Mouse (Mus musculus): ENCODE data around the gene Fam20c. TPM values are rescaled to one million over a fixed set of nuclear protein-coding genes. Genes with fewer than 3 reads are reported as not detected.

The Fam20c gene
- polyA plus RNA-seq (2015; fragmentation: Nextera tagmentation; extraction: Ambion mirVana) = 4.3 and 4.5 TPM in 2 replicates

DNA sequence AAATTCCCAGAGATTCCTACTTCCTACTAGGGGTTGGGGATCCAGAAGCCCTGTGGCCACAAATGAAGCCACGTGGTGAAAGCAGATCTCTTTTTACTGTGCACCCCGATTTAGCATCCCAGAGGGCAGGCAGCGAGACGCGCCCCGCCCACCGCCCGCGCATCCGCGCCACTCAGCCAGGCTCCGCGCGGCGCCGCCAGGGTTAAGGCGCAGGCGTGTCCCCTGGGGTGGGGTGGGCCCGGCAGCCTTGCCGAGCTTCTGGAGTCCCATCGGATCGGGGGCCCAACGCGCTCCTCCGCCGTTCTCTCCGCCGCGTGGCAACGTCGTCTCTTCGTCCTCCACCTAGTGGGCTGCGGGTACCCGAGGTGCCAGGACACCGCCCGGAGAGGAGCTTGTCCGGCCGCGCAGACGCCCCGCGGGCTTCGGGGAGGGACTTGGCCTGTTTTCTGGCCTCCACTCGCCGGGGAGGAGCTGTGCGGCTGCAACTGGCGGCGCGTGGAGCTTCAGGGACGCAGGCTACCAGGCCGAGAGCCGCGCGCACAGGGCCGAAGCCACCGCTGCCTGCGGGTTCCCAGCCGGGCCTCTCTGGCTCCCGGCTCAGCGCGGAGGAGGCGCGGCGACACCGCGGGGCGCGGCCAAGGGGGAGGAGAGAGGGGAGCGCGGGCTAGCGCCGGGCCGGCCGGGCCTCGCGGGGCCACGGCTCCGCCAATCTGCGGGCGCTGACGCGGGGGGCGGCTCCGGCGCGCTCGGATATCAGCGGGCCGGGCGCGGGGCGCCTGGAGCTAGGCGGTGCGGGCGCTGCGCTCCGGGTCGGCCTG lies at the start of gene Fam20c:
Gene Fam20c, plus strand, starts transcription at position 212 of the 818 bp plus-strand sequence.
- peak within 1 kb of the TSS; percentile 98 for H3K4me2 ChIP-seq (replicated peaks)
- no peaks in the 10 kb centered on the region for H3K36me3 ChIP-seq
- peak within 1 kb of the TSS; percentile 76 for H3K9ac ChIP-seq
- H3K4me1 ChIP-seq = peaks cover 35% of the 10 kb centered on the region
- peak; percentile 85 for ATAC-seq (ENCODE audit: low FRiP score, low read depth)
- WGBS = under 1% methylated on average over 98 of the region's 98 CpGs
- H3K27ac ChIP-seq = peak within 1 kb of the TSS; percentile 65
- peaks cover 87% of the 10 kb centered on the region for H3K27me3 ChIP-seq
- H3K4me3 ChIP-seq = peak within 1 kb of the TSS; percentile 63
- no peaks in the 10 kb centered on the region for H3K9me3 ChIP-seq

DNA sequence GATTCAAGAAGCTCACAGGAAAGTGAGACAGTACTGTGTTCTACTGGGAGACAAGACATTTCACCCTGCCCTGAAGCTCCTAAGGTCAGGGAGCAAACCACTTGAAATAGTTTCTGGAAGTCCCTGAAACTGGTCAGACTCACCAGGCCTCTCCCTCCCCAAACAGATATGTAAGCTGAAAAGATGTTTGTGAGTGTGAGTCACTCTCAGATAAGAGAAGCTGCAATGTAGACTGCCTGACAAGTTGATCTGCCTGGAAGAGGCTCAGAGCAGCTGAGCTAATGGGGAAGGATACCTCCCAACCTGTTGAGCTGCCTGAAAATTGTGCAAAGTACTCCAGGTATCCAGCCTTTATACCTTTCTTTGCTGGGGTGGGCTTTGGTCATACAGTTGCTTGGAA lies 46.9 kb upstream of the Fam20c start:
- Histone ChIP-seq H3K9ac (no peak overlapping the region), H3K4me1 (no peaks in the 10 kb centered on the region), H3K4me2 (replicated peaks) (no peak overlapping the region), H3K27me3 (no peaks in the 10 kb centered on the region), H3K9me3 (0 out of 2 replicates have a peak, but pooled peaks cover 6% of the 10 kb centered on the region), H3K36me3 (no peaks in the 10 kb centered on the region), H3K27ac (no peak overlapping the region), H3K4me3 (no peak overlapping the region)
- ATAC-seq (ENCODE audit: low FRiP score, low read depth) = no peak

DNA sequence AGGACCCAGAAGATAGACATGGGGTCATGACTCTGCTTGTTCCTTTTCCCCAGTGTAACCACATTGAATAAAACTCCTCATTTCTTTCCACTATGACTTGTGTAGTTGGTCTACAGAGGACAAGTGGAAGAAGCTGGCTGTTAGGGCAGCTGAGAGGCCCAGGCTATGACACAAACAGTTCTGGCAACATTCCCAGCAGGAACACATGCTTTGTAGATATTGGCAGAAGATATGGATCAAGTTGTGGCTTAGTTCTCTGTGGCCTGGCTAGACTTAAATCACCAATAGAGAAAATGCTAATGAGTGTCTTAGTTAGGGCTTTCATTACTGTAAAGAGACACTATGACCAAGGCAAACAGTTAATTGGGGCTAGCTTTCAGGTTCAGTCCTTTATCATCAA lies 45.7 kb upstream of the Fam20c start:
- Histone ChIP-seq H3K9me3 (0 out of 2 replicates have a peak, but pooled peaks cover 7% of the 10 kb centered on the region), H3K4me1 (no peaks in the 10 kb centered on the region), H3K9ac (no peak overlapping the region), H3K36me3 (no peaks in the 10 kb centered on the region), H3K27ac (no peak overlapping the region), H3K27me3 (no peaks in the 10 kb centered on the region), H3K4me2 (replicated peaks) (no peak overlapping the region), H3K4me3 (no peak overlapping the region)
- no peak for ATAC-seq (ENCODE audit: low FRiP score, low read depth)

DNA sequence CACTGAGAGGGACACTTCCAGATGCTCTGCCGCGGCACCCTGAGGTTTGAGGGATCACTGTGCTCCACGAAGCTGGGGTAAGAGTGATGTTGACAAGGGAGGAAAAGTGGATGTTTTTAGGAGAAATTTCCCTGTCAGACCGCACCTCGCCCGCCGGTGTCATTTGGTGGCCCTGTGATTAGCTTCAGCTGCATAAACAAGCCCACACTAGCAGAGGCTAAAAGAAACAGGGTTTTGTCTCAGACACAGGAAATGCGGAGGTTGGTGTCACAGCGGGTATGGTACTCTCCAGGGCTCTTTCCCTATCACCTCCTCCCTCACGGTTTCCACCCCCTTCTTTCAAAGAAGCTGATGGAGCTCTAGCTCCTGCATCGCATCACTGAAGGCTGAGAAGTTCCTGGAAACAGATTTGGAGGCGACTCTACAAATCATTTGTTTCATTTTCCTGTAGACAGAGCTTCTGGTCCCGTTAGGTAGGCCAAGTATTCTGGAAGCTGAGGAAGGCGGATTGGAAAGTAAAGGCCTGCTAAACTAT lies 38.7 kb upstream of the Fam20c start:
- H3K36me3 ChIP-seq = no peaks in the 10 kb centered on the region
- H3K9ac ChIP-seq = no peak overlapping the region
- no peak overlapping the region for H3K27ac ChIP-seq
- no peak overlapping the region for H3K4me2 ChIP-seq (replicated peaks)
- 0 out of 2 replicates have a peak, but pooled peaks cover 2% of the 10 kb centered on the region for H3K27me3 ChIP-seq
- ATAC-seq (ENCODE audit: low FRiP score, low read depth) = no peak
- H3K4me3 ChIP-seq = no peak overlapping the region
- 22% methylated on average over 14 of the region's 14 CpGs for WGBS
- peaks cover 3% of the 10 kb centered on the region; the same call in 1 of the 2 replicates for H3K4me1 ChIP-seq
- 0 out of 2 replicates have a peak, but pooled peaks cover 3% of the 10 kb centered on the region for H3K9me3 ChIP-seq

DNA sequence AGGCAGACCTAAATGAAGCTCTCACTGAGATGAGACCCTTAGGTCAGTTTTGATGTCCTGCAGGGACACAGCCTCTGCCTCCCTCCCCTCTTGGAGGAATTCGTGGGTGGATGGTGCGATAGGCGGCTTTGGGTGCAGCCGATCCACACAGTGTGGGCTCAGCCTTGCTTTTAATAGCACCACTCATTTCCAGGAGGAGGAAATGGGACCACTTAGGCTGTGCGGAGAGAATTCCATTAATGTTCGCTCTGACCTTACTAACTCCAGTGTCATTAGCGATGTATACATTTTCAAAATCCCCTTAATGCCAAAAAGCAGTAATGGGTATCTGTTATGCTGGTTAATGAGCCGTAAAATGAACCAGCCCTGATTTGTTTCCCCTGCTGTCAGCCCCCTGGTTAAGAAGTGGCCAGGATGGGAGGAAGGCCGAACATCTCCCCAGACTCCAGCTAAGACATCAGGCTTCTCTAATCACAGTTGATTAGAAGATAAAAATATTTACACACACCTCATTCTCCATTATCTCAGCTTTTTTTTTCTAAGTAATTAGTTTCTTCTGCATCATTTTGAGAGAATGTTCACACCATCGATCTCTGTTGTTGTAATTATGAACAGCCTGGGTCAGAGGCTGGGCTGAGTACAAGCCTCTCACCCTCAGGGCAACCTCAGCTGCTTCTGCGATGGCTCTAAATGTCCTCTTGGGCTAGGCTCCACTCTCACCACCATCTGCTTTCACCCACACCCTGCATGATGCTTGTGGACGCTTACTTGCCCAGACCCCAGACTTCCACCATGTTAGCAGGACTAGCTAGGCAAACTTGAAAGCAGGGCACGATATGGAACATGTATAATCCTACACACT lies 33.8 kb upstream of the Fam20c start:
- no peak overlapping the region for H3K4me3 ChIP-seq
- WGBS = 34% methylated on average over 13 of the region's 13 CpGs
- H3K9me3 ChIP-seq = no peaks in the 10 kb centered on the region
- peaks cover 3% of the 10 kb centered on the region; the same call in 1 of the 2 replicates for H3K4me1 ChIP-seq
- no peaks in the 10 kb centered on the region for H3K36me3 ChIP-seq
- no peak overlapping the region for H3K9ac ChIP-seq
- ATAC-seq (ENCODE audit: low FRiP score, low read depth) = no peak
- H3K27ac ChIP-seq = no peak overlapping the region
- H3K4me2 ChIP-seq (replicated peaks) = no peak overlapping the region
- 0 out of 2 replicates have a peak, but pooled peaks cover 2% of the 10 kb centered on the region for H3K27me3 ChIP-seq

DNA sequence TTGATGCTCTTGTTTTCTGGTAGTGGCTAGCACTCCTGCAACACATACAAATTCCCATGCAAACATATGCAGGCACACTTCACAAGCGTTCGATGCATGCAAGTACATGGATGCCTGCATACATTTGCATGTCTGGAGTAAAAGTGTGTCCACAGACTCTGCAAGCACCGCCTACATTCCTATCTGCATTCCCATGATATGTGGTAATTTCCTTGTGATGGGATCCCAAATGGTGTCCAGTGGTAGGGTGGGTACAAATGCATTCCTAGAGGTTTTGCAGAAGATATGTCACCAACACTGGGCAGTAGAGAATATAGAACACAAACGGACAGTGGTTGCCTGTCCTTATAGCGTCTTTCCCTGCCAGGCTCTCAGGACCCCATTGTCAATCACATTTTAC lies 29.9 kb upstream of the Fam20c start:
- Histone ChIP-seq H3K4me3 (no peak overlapping the region), H3K36me3 (no peaks in the 10 kb centered on the region), H3K27ac (no peak overlapping the region), H3K4me1 (peaks cover 3% of the 10 kb centered on the region; the same call in 1 of the 2 replicates), H3K4me2 (replicated peaks) (no peak overlapping the region), H3K9ac (no peak overlapping the region), H3K9me3 (no peaks in the 10 kb centered on the region), H3K27me3 (0 out of 2 replicates have a peak, but pooled peaks cover 2% of the 10 kb centered on the region)
- WGBS = 84% methylated on average over 5 of the region's 5 CpGs
- no peak for ATAC-seq (ENCODE audit: low FRiP score, low read depth)

DNA sequence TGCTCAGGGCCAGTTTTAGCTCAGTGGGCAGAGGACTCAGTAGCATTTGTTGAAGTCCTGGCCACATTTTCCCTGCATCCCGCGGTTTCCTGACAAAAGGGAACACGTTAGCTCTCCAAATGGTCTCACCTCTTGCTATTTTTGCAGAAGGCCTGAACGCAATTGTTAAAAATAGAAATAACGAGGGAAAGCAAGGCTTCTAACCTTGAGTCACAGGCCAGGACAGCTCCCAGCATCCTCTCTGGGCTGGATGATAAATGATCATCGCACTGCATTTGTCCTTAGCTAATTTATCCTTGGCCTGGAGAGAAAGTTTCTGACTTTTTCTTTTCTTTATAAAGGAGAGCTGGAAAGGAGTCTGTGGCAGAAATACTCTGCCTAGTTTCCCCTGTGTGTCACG lies 29.2 kb upstream of the Fam20c start:
- Histone ChIP-seq H3K4me1 (peaks cover 2% of the 10 kb centered on the region; the same call in 1 of the 2 replicates), H3K36me3 (no peaks in the 10 kb centered on the region), H3K27ac (no peak overlapping the region), H3K9me3 (no peaks in the 10 kb centered on the region), H3K27me3 (no peaks in the 10 kb centered on the region), H3K9ac (no peak overlapping the region), H3K4me3 (no peak overlapping the region), H3K4me2 (replicated peaks) (no peak overlapping the region)
- no peak for ATAC-seq (ENCODE audit: low FRiP score, low read depth)
- WGBS = 55% methylated on average over 7 of the region's 7 CpGs

DNA sequence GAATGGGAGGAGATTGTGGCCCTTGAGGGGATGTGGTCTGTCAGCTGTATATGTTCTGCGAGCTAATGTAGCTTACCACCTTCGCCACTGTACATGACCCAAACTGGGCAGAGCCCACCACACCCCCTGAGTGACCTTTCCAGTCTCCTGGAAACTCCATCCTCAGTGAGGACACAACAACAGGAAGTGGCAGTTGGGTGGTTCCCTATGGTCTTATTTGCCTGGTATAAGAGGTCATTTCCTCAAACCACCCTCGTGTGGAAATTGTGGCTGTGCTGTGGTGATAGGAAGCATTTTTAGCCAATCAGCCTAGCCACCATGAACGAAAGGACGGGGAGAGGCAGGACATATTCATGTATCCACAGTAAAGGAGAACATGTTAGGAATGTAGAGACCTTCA lies 23.5 kb upstream of the Fam20c start:
- no peaks in the 10 kb centered on the region for H3K36me3 ChIP-seq
- H3K27ac ChIP-seq = no peak overlapping the region
- 71% methylated on average over 5 of the region's 5 CpGs for WGBS
- H3K9ac ChIP-seq = no peak overlapping the region
- H3K4me3 ChIP-seq = no peak overlapping the region
- H3K9me3 ChIP-seq = no peaks in the 10 kb centered on the region
- no peak for ATAC-seq (ENCODE audit: low FRiP score, low read depth)
- no peaks in the 10 kb centered on the region for H3K4me1 ChIP-seq
- H3K27me3 ChIP-seq = no peaks in the 10 kb centered on the region
- no peak overlapping the region for H3K4me2 ChIP-seq (replicated peaks)

DNA sequence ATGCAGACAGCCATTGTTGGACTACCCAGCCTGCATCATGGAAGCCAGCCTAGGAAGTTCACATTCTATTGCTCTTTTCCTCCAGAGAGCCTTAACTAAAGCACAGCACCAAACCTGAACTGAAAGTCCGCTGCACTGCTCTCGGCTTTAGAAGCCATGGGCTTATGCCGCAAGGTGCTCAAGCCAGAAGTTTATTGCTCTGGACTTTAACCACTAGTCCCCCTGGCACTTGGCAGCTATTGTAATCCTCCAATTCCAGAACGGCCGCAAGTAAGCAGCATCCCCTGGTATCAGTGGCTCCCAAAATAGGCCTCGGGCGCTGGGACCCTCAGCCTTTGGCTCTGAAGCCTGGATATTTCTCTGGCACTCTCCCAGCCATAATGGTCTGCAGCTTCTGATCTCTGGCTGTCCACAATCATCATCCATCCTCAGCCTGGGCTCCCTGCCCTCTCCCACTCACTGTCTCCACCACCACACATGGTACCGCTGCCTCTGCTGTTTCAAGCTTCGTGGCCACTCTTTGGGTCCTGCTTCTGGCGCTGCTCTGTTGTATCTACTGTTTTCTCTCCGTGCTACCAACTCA lies 20.9 kb upstream of the Fam20c start:
- no peak overlapping the region for H3K4me2 ChIP-seq (replicated peaks)
- WGBS = 87% methylated on average over 11 of the region's 11 CpGs

DNA sequence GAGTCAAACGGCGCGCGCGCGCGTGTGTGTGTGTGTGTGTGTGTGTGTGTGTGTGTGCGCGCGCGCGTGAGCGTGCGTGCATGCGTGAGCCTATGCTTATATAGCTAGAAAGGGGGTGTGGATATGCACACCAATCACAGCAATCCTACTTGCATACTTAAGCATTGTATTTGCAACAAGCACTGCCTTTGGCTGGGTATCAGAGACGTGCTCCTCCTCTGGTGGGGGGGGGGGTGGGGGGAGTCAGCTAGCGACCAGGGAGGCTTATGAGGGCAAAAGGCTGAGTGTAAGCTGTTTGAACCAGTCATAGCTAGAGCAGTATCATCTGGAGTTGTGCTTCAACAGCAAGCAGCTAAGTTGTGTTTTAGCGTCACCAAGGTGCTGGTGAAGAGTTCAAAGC lies 20.3 kb upstream of the Fam20c start:
- Histone ChIP-seq H3K4me1 (peaks cover 15% of the 10 kb centered on the region), H3K27me3 (no peaks in the 10 kb centered on the region), H3K27ac (no peak overlapping the region), H3K4me3 (no peak overlapping the region), H3K36me3 (no peaks in the 10 kb centered on the region), H3K4me2 (replicated peaks) (no peak overlapping the region), H3K9me3 (no peaks in the 10 kb centered on the region), H3K9ac (no peak overlapping the region)
- ATAC-seq (ENCODE audit: low FRiP score, low read depth) = no peak
- 71% methylated on average over 18 of the region's 18 CpGs for WGBS

More for the DNA sequence above, 20.9 kb upstream of the Fam20c start:
- no peaks in the 10 kb centered on the region for H3K27me3 ChIP-seq
- no peaks in the 10 kb centered on the region for H3K36me3 ChIP-seq
- no peaks in the 10 kb centered on the region for H3K9me3 ChIP-seq
- peaks cover 12% of the 10 kb centered on the region for H3K4me1 ChIP-seq
- H3K27ac ChIP-seq = no peak overlapping the region
- ATAC-seq (ENCODE audit: low FRiP score, low read depth) = no peak
- no peak overlapping the region for H3K4me3 ChIP-seq
- H3K9ac ChIP-seq = no peak overlapping the region

DNA sequence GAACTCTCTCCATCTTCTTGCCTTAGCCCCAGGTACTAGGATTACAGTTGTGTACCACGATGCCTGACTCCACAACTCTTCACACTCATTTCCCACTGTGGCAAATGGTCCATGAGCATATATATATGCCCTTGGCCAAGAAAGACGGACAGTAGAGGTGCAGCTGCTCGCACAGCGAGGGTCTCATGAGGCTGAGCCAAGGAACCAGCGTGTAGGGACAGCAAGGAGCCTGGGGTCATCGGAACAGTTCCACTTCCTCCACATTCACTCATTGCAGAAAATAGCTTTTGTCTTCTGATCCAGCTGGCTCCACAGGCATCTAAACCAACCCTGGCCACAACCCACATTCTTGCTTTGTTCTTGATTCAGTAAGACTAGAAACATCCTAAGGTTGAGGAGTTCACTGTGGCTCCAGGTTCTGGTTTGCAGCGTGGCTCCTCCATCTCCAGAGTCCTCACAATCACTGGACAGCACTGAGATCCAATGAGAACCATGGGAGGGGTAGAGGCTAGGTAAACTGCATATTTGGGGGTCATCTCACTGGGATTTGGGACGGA lies 19.0 kb upstream of the Fam20c start:
- H3K27ac ChIP-seq = no peak overlapping the region
- H3K9ac ChIP-seq = no peak overlapping the region
- no peak for ATAC-seq (ENCODE audit: low FRiP score, low read depth)
- H3K36me3 ChIP-seq = no peaks in the 10 kb centered on the region
- H3K27me3 ChIP-seq = no peaks in the 10 kb centered on the region
- no peaks in the 10 kb centered on the region; the same call in 1 of the 2 replicates for H3K9me3 ChIP-seq
- H3K4me1 ChIP-seq = peaks cover 15% of the 10 kb centered on the region
- no peak overlapping the region for H3K4me2 ChIP-seq (replicated peaks)
- 78% methylated on average over 8 of the region's 8 CpGs for WGBS
- no peak overlapping the region for H3K4me3 ChIP-seq
